Mouse (Mus musculus) CD4-positive, CD25-positive, alpha-beta regulatory T cell (primary cell): ENCODE results near the gene Kcnq5. TPM values are rescaled to one million over a fixed set of nuclear protein-coding genes. Genes with fewer than 3 reads are reported as not detected.

Source experiments
- polyA plus RNA-seq: library from polyadenylated mRNA; unstranded; fragments of 100-300 nt; shearing (Covaris generic); gene quantifications from one replicate; pipeline ENCODE4 v1.2.1, GENCODE M21; 2017

The Kcnq5 gene
- 7.7 TPM for polyA plus RNA-seq

DNA sequence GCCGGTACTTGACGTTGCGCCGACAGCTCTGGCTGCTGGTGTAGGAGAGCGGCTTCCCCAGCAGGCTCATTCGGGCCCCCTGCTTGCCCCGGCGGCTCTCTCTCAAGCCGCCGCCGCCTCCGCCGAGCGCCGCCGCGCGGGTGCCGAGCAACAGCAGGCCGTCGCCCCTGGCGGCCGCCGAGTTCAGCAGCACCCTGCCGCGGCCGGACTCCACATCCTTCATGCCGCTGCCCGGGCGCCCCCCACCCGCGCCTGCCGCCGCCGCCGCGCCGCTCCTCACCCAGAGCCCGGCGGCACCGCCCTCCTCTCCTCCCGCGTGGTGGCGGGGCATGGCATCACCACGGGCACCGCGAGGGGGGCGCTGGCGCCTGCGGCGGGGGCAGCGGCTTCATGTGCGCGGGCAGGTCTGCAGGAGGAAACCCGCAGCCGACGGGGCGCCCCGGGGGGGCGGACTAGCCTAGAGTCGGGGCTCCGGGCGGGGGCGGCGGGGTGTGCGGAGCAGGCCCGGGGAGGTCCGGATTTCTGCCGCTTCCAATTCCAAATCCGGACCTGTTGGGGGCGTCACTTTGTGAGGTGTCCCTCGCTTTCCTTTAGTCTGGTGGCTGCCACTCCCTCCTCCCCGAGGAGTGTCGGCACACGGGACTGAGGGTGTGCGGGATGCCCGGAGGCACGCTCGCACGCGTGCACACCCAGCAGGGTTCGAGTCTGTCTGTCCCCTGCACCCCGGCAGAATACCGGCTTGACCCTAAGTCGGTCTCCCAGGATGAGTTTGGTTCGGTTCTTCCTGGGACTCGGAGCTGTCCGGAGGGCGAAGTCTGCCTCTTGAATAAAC, at the start of gene Kcnq5:
Gene Kcnq5 (minus strand): TSS at position 692 of the 832 bp plus-strand sequence.

DNA sequence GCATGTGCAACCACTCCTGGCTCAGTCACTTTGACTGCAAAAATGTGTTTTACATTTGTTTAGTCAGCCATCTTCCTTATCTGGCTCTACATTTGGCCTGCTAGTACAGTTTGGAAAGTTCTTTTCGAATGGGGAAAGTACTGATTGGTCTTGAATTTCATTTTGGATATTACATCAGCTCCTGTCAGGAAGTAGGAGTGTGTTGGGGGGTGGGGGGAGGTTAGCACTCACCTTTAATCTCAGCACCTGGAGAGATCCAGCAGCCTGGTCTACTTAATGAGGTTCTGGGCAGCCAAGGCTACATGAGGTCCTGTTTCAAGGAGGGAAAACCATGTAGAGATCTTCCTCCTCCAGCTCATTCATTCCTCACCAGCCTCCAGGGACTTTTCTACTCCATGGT, 578.5 kb downstream of the Kcnq5 start, which contains the start of gene Khdc1b:
Gene Khdc1b (plus strand): TSS at position 301 of the 400 bp plus-strand sequence.

DNA sequence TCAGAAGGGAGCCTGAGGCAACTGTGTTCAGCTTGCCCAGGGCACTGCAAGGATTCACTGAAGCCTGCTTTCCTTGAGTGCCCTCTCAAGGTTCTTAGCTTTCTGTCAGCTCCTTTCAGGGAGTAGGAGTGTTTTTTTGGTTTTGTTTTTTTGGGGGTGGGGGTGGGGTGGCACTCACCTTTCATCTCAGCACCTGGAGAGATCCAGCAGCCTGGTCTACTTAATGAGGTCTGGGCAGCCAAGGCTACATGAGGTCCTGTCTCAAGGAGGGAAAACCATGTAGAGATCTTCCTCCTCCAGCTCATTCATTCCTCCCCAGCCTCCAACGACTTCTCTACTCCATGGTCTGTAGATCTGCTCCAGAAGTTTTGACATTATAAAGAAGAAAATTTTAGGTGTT, 593.7 kb downstream of the Kcnq5 start, which contains the start of gene Khdc1c:
Gene Khdc1c (plus strand): TSS at position 301 of the 400 bp plus-strand sequence.

DNA sequence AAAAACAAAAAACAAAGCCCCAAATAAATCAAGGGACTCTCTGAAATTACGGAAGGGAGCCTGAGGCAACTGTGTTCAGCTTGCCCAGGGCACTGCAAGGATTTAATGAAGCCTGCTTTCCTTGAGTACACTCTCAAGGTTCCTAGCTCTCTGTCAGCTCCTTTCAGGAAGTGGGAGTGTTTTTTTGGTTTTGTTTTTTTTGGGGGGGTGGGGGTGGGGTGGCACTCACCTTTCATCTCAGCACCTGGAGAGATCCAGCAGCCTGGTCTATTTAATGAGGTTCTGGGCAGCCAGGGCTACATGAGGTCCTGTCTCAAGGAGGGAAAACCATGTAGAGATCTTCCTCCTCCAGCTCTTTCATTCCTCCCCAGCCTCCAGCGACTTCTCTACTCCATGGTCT, 612.4 kb downstream of the Kcnq5 start, which contains the start of gene Khdc1a:
Gene Khdc1a (plus strand): TSS at position 301 of the 400 bp plus-strand sequence.

